Mouse (Mus musculus): ENCODE measurements around the gene Bloc1s3. TPM values are rescaled to one million over a fixed set of nuclear protein-coding genes. Genes with fewer than 3 reads are reported as not detected.

Bloc1s3 gene
- polyA plus RNA-seq, 1 experiment from 2014 or later = 3.2 TPM

GRCm38 (mm10) chr7:19470308-19470707 is 37.9 kb downstream of the Bloc1s3 start:
- Histone ChIP-seq H3K9me3 (ENCODE audit: control insufficient read depth, low read length) (no peaks in the 10 kb centered on the region), H3K27me3 (ENCODE audit: control insufficient read depth, insufficient read depth, low read length) (no peaks in the 10 kb centered on the region; the same call in 1 of the 2 replicates), H3K36me3 (ENCODE audit: control insufficient read depth, insufficient read depth, low read length) (no peaks in the 10 kb centered on the region), H3K9ac (ENCODE audit: low read length) (no peak overlapping the region), H3K4me2 (replicated peaks; ENCODE audit: low read depth) (no peak overlapping the region), H3K4me1 (replicated peaks; ENCODE audit: control insufficient read depth, insufficient read depth) (no peaks in the 10 kb centered on the region), H3K4me3 (ENCODE audit: low read depth, low read length) (no peak overlapping the region), H3K27ac (replicated peaks) (no peak overlapping the region)
- WGBS = 16% methylated on average over 14 of the region's 14 CpGs
- no peak for DNase-seq (ENCODE audit: low spot score)
- TF ChIP-seq CTCF (IDR thresholded peaks at IDR 0.05; ENCODE audit: low read depth) (no peak), EP300 (optimal IDR thresholded peaks at IDR 0.05) (no peak)
- no peak for ATAC-seq (ENCODE audit: low FRiP score, low TSS enrichment)

GRCm38 (mm10) chr7:19469404-19469803 is 38.8 kb downstream of the Bloc1s3 start:
- no peak overlapping the region for H3K4me2 ChIP-seq (replicated peaks; ENCODE audit: low read depth)
- H3K9me3 ChIP-seq (ENCODE audit: control insufficient read depth, low read length) = no peaks in the 10 kb centered on the region
- no peak for TF ChIP-seq EP300 (optimal IDR thresholded peaks at IDR 0.05)
- no peak for TF ChIP-seq CTCF (IDR thresholded peaks at IDR 0.05; ENCODE audit: low read depth)
- ATAC-seq (ENCODE audit: low FRiP score, low TSS enrichment) (no peak), DNase-seq (ENCODE audit: low spot score) (no peak)
- H3K27me3 ChIP-seq (ENCODE audit: control insufficient read depth, insufficient read depth, low read length) = no peaks in the 10 kb centered on the region; the same call in 1 of the 2 replicates
- H3K4me3 ChIP-seq (ENCODE audit: low read depth, low read length) = 0 out of 2 replicates have a peak overlapping the region, but pooled peaks have one; percentile 1
- no peaks in the 10 kb centered on the region for H3K4me1 ChIP-seq (replicated peaks; ENCODE audit: control insufficient read depth, insufficient read depth)
- no peak overlapping the region for H3K9ac ChIP-seq (ENCODE audit: low read length)
- no peak overlapping the region for H3K27ac ChIP-seq (replicated peaks)
- WGBS = 24% methylated on average over 22 of the region's 23 CpGs
- H3K36me3 ChIP-seq (ENCODE audit: control insufficient read depth, insufficient read depth, low read length) = no peaks in the 10 kb centered on the region

- Histone ChIP-seq H3K9ac (ENCODE audit: low read length) (no peak overlapping the region), H3K4me3 (ENCODE audit: low read depth, low read length) (no peak overlapping the region), H3K27ac (replicated peaks) (no peak overlapping the region), H3K4me2 (replicated peaks; ENCODE audit: low read depth) (no peak overlapping the region), H3K36me3 (ENCODE audit: control insufficient read depth, insufficient read depth, low read length) (no peaks in the 10 kb centered on the region), H3K9me3 (ENCODE audit: control insufficient read depth, low read length) (no peaks in the 10 kb centered on the region), H3K27me3 (ENCODE audit: control insufficient read depth, insufficient read depth, low read length) (no peaks in the 10 kb centered on the region; the same call in 1 of the 2 replicates), H3K4me1 (replicated peaks; ENCODE audit: control insufficient read depth, insufficient read depth) (no peaks in the 10 kb centered on the region)
- ATAC-seq (ENCODE audit: low FRiP score, low TSS enrichment) (no peak), DNase-seq (ENCODE audit: low spot score) (no peak)
- TF ChIP-seq CTCF (IDR thresholded peaks at IDR 0.05; ENCODE audit: low read depth) (no peak), EP300 (optimal IDR thresholded peaks at IDR 0.05) (no peak)
- WGBS = 61% methylated on average over 12 of the region's 12 CpGs
Measured at GRCm38 (mm10) chr7:19468279-19468678, 39.9 kb downstream of the Bloc1s3 start.

- Histone ChIP-seq H3K27ac (replicated peaks) (no peak overlapping the region), H3K9me3 (ENCODE audit: control insufficient read depth, low read length) (no peaks in the 10 kb centered on the region), H3K4me3 (ENCODE audit: low read depth, low read length) (no peak overlapping the region), H3K27me3 (ENCODE audit: control insufficient read depth, insufficient read depth, low read length) (no peaks in the 10 kb centered on the region; the same call in 1 of the 2 replicates), H3K36me3 (ENCODE audit: control insufficient read depth, insufficient read depth, low read length) (no peaks in the 10 kb centered on the region), H3K9ac (ENCODE audit: low read length) (no peak overlapping the region), H3K4me2 (replicated peaks; ENCODE audit: low read depth) (no peak overlapping the region), H3K4me1 (replicated peaks; ENCODE audit: control insufficient read depth, insufficient read depth) (no peaks in the 10 kb centered on the region)
- WGBS = 35% methylated on average over 6 of the region's 6 CpGs
- ATAC-seq (ENCODE audit: low FRiP score, low TSS enrichment) (peak; percentile 4; the same call in 1 of the 2 replicates), DNase-seq (ENCODE audit: low spot score) (peak; percentile 46)
- TF ChIP-seq EP300 (optimal IDR thresholded peaks at IDR 0.05) = no peak
- no peak for TF ChIP-seq CTCF (IDR thresholded peaks at IDR 0.05; ENCODE audit: low read depth)
Measured at GRCm38 (mm10) chr7:19467638-19468037, 40.5 kb downstream of the Bloc1s3 start.

GRCm38 (mm10) chr7:19466602-19467145 is 41.5 kb downstream of the Bloc1s3 start:
- Histone ChIP-seq H3K36me3 (ENCODE audit: control insufficient read depth, insufficient read depth, low read length) (no peaks in the 10 kb centered on the region), H3K4me2 (replicated peaks; ENCODE audit: low read depth) (no peak overlapping the region), H3K4me1 (replicated peaks; ENCODE audit: control insufficient read depth, insufficient read depth) (no peaks in the 10 kb centered on the region), H3K9me3 (ENCODE audit: control insufficient read depth, low read length) (no peaks in the 10 kb centered on the region), H3K27ac (replicated peaks) (no peak overlapping the region), H3K4me3 (ENCODE audit: low read depth, low read length) (no peak overlapping the region), H3K27me3 (ENCODE audit: control insufficient read depth, insufficient read depth, low read length) (no peaks in the 10 kb centered on the region; the same call in 1 of the 2 replicates), H3K9ac (ENCODE audit: low read length) (no peak overlapping the region)
- DNase-seq (ENCODE audit: low spot score) (no peak), ATAC-seq (ENCODE audit: low FRiP score, low TSS enrichment) (no peak)
- 61% methylated on average over 5 of the region's 5 CpGs for WGBS
- no peak for TF ChIP-seq CTCF (IDR thresholded peaks at IDR 0.05; ENCODE audit: low read depth)
- no peak for TF ChIP-seq EP300 (optimal IDR thresholded peaks at IDR 0.05)

Measured in stomach, postnatal 0 days (tissue).